Mouse (Mus musculus): ENCODE results near the gene Gm49366. TPM values are rescaled to one million over a fixed set of nuclear protein-coding genes. Genes with fewer than 3 reads are reported as not detected.
"Not testable (repeated sequence)": the region's sequence is repeated elsewhere in the genome, so short reads cannot be mapped to it uniquely, and the experiment has no call there.

The Gm49366 gene
- total RNA-seq (2021): not detected

- peak; percentile 46 for DNase-seq
Measured at GRCm38 (mm10) chr12:84038691-84039111, at the start of gene Gm49366. TSS of gene Gm49366 (plus strand) at chr12:84038935.

GRCm38 (mm10) chr12:83989378-83989777 lies 49.4 kb upstream of the Gm49366 start:
- no peak for DNase-seq

- no peak for DNase-seq
Measured at GRCm38 (mm10) chr12:83997221-83997620, 41.5 kb upstream of the Gm49366 start.

- no peak for DNase-seq
Measured at GRCm38 (mm10) chr12:83998341-83999107, 40.2 kb upstream of the Gm49366 start.

- peak; percentile 90 for DNase-seq
Measured at GRCm38 (mm10) chr12:83999237-83999636, 39.5 kb upstream of the Gm49366 start.

- DNase-seq: no peak
Measured at GRCm38 (mm10) chr12:84000418-84000817, 38.3 kb upstream of the Gm49366 start.

- DNase-seq: no peak
Measured at GRCm38 (mm10) chr12:84003866-84004265, 34.9 kb upstream of the Gm49366 start.

- DNase-seq: no peak
Measured at GRCm38 (mm10) chr12:84008251-84008650, 30.5 kb upstream of the Gm49366 start.

- DNase-seq: no peak
Measured at GRCm38 (mm10) chr12:84008729-84009128, 30.0 kb upstream of the Gm49366 start.

GRCm38 (mm10) chr12:84009171-84009965 lies 29.4 kb upstream of the Gm49366 start, which contains the start of gene Acot1:
TSS of gene Acot1 (plus strand) at chr12:84009490.
- DNase-seq: peak; percentile 80

GRCm38 (mm10) chr12:84010201-84010600 lies 28.5 kb upstream of the Gm49366 start:
- no peak for DNase-seq

GRCm38 (mm10) chr12:84011251-84012040 lies 27.3 kb upstream of the Gm49366 start:
- DNase-seq: peak; percentile 83

GRCm38 (mm10) chr12:84013130-84013529 lies 25.6 kb upstream of the Gm49366 start:
- no peak for DNase-seq

GRCm38 (mm10) chr12:84013701-84014100 lies 25.0 kb upstream of the Gm49366 start:
- no peak for DNase-seq

GRCm38 (mm10) chr12:84020528-84020927 lies 18.2 kb upstream of the Gm49366 start:
- DNase-seq: peak; percentile 84

- DNase-seq: not testable (repeated sequence)
Measured at GRCm38 (mm10) chr12:84022266-84022665, 16.5 kb upstream of the Gm49366 start.

- no peak for DNase-seq
Measured at GRCm38 (mm10) chr12:84023052-84023745, 15.5 kb upstream of the Gm49366 start.

GRCm38 (mm10) chr12:84025888-84026287 lies 12.8 kb upstream of the Gm49366 start:
- no peak for DNase-seq

- not testable (repeated sequence) for DNase-seq
Measured at GRCm38 (mm10) chr12:84028328-84028727, 10.4 kb upstream of the Gm49366 start.

GRCm38 (mm10) chr12:84029043-84029442 lies 9.7 kb upstream of the Gm49366 start:
- not testable (repeated sequence) for DNase-seq

GRCm38 (mm10) chr12:84030659-84031332 lies 7.9 kb upstream of the Gm49366 start:
- peak; percentile 87 for DNase-seq
